Mouse (Mus musculus): ENCODE data around the gene Gm42420.

DNA sequence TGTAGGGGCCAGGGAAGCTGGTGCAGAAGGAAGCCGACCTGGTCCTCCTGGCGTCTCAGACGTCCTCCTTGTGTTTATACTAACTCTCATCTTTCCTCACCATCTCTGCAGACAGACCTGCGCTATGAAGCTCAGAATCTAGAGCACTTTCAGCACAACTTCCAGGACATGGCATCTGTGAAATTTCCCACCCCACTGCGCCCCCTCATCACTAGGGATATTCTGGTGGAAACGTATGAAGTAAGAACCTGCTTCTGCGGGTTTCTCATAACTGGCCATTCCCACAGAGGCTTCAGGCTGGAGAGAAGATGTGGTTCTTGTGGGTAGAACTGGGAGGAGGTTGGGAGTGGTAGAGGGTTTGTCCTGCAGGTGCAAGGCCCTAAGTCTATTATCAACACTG, 6.0 kb upstream of the Gm42420 start:
- no peak for TF ChIP-seq CTCF (IDR thresholded peaks at IDR 0.05; ENCODE audit: borderline replicate concordance, insufficient read depth, low read length)
- TF ChIP-seq POLR2A (IDR thresholded peaks at IDR 0.05; ENCODE audit: low read depth, low read length) = no peak
